Mouse (Mus musculus) ES-Bruce4 (cell line): ENCODE results near the gene Rnd2.

Experiments used
- CTCF ChIP-seq: IDR thresholded peaks from one replicate; pipeline ENCODE4 v1.8.1; 2011; ENCODE audit warnings: low read depth, low read length
- EP300 ChIP-seq: IDR thresholded peaks from 2 replicates; pipeline ENCODE4 v1.6.1; 2011; ENCODE audit warnings: low read depth, low read length; ENCODE audit not compliant: insufficient read depth

DNA sequence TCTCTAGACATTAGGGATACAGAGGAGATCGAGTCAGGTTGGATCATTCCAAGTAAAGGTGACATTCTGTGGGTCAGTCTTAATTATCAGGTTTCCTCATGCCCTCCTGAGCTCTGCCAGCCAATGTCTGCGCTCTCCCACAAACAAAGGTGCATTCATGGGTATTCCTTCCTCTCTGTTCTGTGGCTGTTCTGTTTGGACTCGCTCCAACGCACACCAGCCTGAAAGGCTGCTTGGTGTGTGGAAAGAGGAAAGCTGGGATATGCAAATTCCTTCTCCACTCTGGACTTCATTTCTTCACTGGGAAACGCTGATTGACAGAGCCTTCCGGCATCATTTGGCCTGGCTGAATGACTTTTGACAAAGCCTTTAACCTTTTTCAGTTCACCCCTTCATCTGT lies 10.1 kb upstream of the Rnd2 start:
- TF ChIP-seq EP300, result no peak
- TF ChIP-seq CTCF, result no peak
